Mouse (Mus musculus): ENCODE measurements around the gene Zdhhc14. TPM values are rescaled to one million over a fixed set of nuclear protein-coding genes. Genes with fewer than 3 reads are reported as not detected.

Gene Zdhhc14
- polyA plus RNA-seq (2015; fragmentation: Nextera tagmentation; extraction: Ambion mirVana): 0.99 TPM in 2 replicates

- WGBS: under 1% methylated on average over 70 of the region's 70 CpGs
- H3K4me3 ChIP-seq (replicated peaks; ENCODE audit: low read length): peak within 1 kb of the TSS; percentile 69
- peak within 1 kb of the TSS; percentile 75 for H3K9ac ChIP-seq (ENCODE audit: low read length)
These were observed at the start of gene Zdhhc14 for GRCm38 (mm10) chr17:5491801-5492745. Gene Zdhhc14 (plus strand): TSS chr17:5492557.

GRCm38 (mm10) chr17:5443260-5443659 is 49.1 kb upstream of the Zdhhc14 start:
- Histone ChIP-seq H3K36me3 (ENCODE audit: control insufficient read depth, insufficient read depth, low read length) (no peaks in the 10 kb centered on the region), H3K27ac (ENCODE audit: low read length) (no peak overlapping the region), H3K9ac (ENCODE audit: low read length) (no peak overlapping the region), H3K4me2 (ENCODE audit: low read depth, low read length) (no peak overlapping the region), H3K4me1 (ENCODE audit: control insufficient read depth, insufficient read depth, low read length) (peaks cover 11% of the 10 kb centered on the region; the same call in 1 of the 2 replicates), H3K4me3 (replicated peaks; ENCODE audit: low read length) (no peak overlapping the region), H3K27me3 (ENCODE audit: control insufficient read depth, insufficient read depth, low read length) (no peaks in the 10 kb centered on the region), H3K9me3 (replicated peaks; ENCODE audit: control insufficient read depth, low read length) (no peaks in the 10 kb centered on the region)
- ATAC-seq (ENCODE audit: insufficient read depth, low FRiP score): no peak
- 31% methylated on average over 3 of the region's 3 CpGs for WGBS

More at GRCm38 (mm10) chr17:5491801-5492745, at the start of gene Zdhhc14:
- peak; percentile 94 for ATAC-seq (ENCODE audit: insufficient read depth, low FRiP score)
- peak within 1 kb of the TSS; percentile 80 for H3K27ac ChIP-seq (ENCODE audit: low read length)
- H3K27me3 ChIP-seq (ENCODE audit: control insufficient read depth, insufficient read depth, low read length): no peaks in the 10 kb centered on the region; the same call in 1 of the 2 replicates
- H3K4me2 ChIP-seq (ENCODE audit: low read depth, low read length): peak within 1 kb of the TSS; percentile 96
- no peaks in the 10 kb centered on the region for H3K36me3 ChIP-seq (ENCODE audit: control insufficient read depth, insufficient read depth, low read length)
- 0 out of 2 replicates have a peak, but pooled peaks cover 5% of the 10 kb centered on the region for H3K9me3 ChIP-seq (replicated peaks; ENCODE audit: control insufficient read depth, low read length)
- no peaks in the 10 kb centered on the region for H3K4me1 ChIP-seq (ENCODE audit: control insufficient read depth, insufficient read depth, low read length)

- Histone ChIP-seq H3K36me3 (ENCODE audit: control insufficient read depth, insufficient read depth, low read length) (no peaks in the 10 kb centered on the region), H3K27me3 (ENCODE audit: control insufficient read depth, insufficient read depth, low read length) (no peaks in the 10 kb centered on the region), H3K4me3 (replicated peaks; ENCODE audit: low read length) (no peak overlapping the region), H3K9ac (ENCODE audit: low read length) (no peak overlapping the region), H3K27ac (ENCODE audit: low read length) (no peak overlapping the region), H3K9me3 (replicated peaks; ENCODE audit: control insufficient read depth, low read length) (no peaks in the 10 kb centered on the region), H3K4me2 (ENCODE audit: low read depth, low read length) (no peak overlapping the region), H3K4me1 (ENCODE audit: control insufficient read depth, insufficient read depth, low read length) (peaks cover 10% of the 10 kb centered on the region; the same call in 1 of the 2 replicates)
- WGBS: 29% methylated on average over 5 of the region's 5 CpGs
- no peak for ATAC-seq (ENCODE audit: insufficient read depth, low FRiP score)
These were observed 48.6 kb upstream of the Zdhhc14 start for GRCm38 (mm10) chr17:5443751-5444150.

GRCm38 (mm10) chr17:5453657-5454056 is 38.7 kb upstream of the Zdhhc14 start:
- Histone ChIP-seq H3K27me3 (ENCODE audit: control insufficient read depth, insufficient read depth, low read length) (no peaks in the 10 kb centered on the region), H3K4me2 (ENCODE audit: low read depth, low read length) (no peak overlapping the region), H3K4me1 (ENCODE audit: control insufficient read depth, insufficient read depth, low read length) (no peaks in the 10 kb centered on the region), H3K4me3 (replicated peaks; ENCODE audit: low read length) (no peak overlapping the region), H3K27ac (ENCODE audit: low read length) (no peak overlapping the region), H3K9me3 (replicated peaks; ENCODE audit: control insufficient read depth, low read length) (no peaks in the 10 kb centered on the region), H3K36me3 (ENCODE audit: control insufficient read depth, insufficient read depth, low read length) (no peaks in the 10 kb centered on the region), H3K9ac (ENCODE audit: low read length) (no peak overlapping the region)
- 73% methylated on average over 4 of the region's 4 CpGs for WGBS
- no peak for ATAC-seq (ENCODE audit: insufficient read depth, low FRiP score)

GRCm38 (mm10) chr17:5463912-5464311 is 28.4 kb upstream of the Zdhhc14 start:
- Histone ChIP-seq H3K9me3 (replicated peaks; ENCODE audit: control insufficient read depth, low read length) (no peaks in the 10 kb centered on the region), H3K4me3 (replicated peaks; ENCODE audit: low read length) (no peak overlapping the region), H3K4me2 (ENCODE audit: low read depth, low read length) (no peak overlapping the region), H3K27ac (ENCODE audit: low read length) (no peak overlapping the region), H3K9ac (ENCODE audit: low read length) (no peak overlapping the region), H3K36me3 (ENCODE audit: control insufficient read depth, insufficient read depth, low read length) (no peaks in the 10 kb centered on the region), H3K4me1 (ENCODE audit: control insufficient read depth, insufficient read depth, low read length) (no peaks in the 10 kb centered on the region), H3K27me3 (ENCODE audit: control insufficient read depth, insufficient read depth, low read length) (no peaks in the 10 kb centered on the region)
- 70% methylated on average over 2 of the region's 2 CpGs for WGBS
- no peak for ATAC-seq (ENCODE audit: insufficient read depth, low FRiP score)

GRCm38 (mm10) chr17:5466736-5467135 is 25.6 kb upstream of the Zdhhc14 start:
- no peaks in the 10 kb centered on the region for H3K36me3 ChIP-seq (ENCODE audit: control insufficient read depth, insufficient read depth, low read length)
- WGBS: 79% methylated on average over 8 of the region's 8 CpGs
- H3K27me3 ChIP-seq (ENCODE audit: control insufficient read depth, insufficient read depth, low read length): no peaks in the 10 kb centered on the region
- H3K9me3 ChIP-seq (replicated peaks; ENCODE audit: control insufficient read depth, low read length): no peaks in the 10 kb centered on the region
- H3K4me3 ChIP-seq (replicated peaks; ENCODE audit: low read length): no peak overlapping the region
- no peak overlapping the region for H3K4me2 ChIP-seq (ENCODE audit: low read depth, low read length)
- no peak for ATAC-seq (ENCODE audit: insufficient read depth, low FRiP score)
- no peaks in the 10 kb centered on the region for H3K4me1 ChIP-seq (ENCODE audit: control insufficient read depth, insufficient read depth, low read length)
- H3K9ac ChIP-seq (ENCODE audit: low read length): no peak overlapping the region
- no peak overlapping the region for H3K27ac ChIP-seq (ENCODE audit: low read length)

- 37% methylated on average over 4 of the region's 4 CpGs for WGBS
- H3K36me3 ChIP-seq (ENCODE audit: control insufficient read depth, insufficient read depth, low read length): no peaks in the 10 kb centered on the region
- no peak overlapping the region for H3K4me2 ChIP-seq (ENCODE audit: low read depth, low read length)
- H3K9me3 ChIP-seq (replicated peaks; ENCODE audit: control insufficient read depth, low read length): no peaks in the 10 kb centered on the region
- ATAC-seq (ENCODE audit: insufficient read depth, low FRiP score): no peak
- no peak overlapping the region for H3K4me3 ChIP-seq (replicated peaks; ENCODE audit: low read length)
- H3K27ac ChIP-seq (ENCODE audit: low read length): no peak overlapping the region
- no peaks in the 10 kb centered on the region for H3K27me3 ChIP-seq (ENCODE audit: control insufficient read depth, insufficient read depth, low read length)
- no peak overlapping the region for H3K9ac ChIP-seq (ENCODE audit: low read length)
- H3K4me1 ChIP-seq (ENCODE audit: control insufficient read depth, insufficient read depth, low read length): no peaks in the 10 kb centered on the region
These were observed 25.2 kb upstream of the Zdhhc14 start for GRCm38 (mm10) chr17:5467177-5467576.

- Histone ChIP-seq H3K9me3 (replicated peaks; ENCODE audit: control insufficient read depth, low read length) (no peaks in the 10 kb centered on the region), H3K36me3 (ENCODE audit: control insufficient read depth, insufficient read depth, low read length) (no peaks in the 10 kb centered on the region), H3K4me1 (ENCODE audit: control insufficient read depth, insufficient read depth, low read length) (no peaks in the 10 kb centered on the region), H3K27ac (ENCODE audit: low read length) (no peak overlapping the region), H3K9ac (ENCODE audit: low read length) (no peak overlapping the region), H3K27me3 (ENCODE audit: control insufficient read depth, insufficient read depth, low read length) (no peaks in the 10 kb centered on the region), H3K4me2 (ENCODE audit: low read depth, low read length) (no peak overlapping the region), H3K4me3 (replicated peaks; ENCODE audit: low read length) (no peak overlapping the region)
- WGBS: 42% methylated on average over 3 of the region's 3 CpGs
- no peak for ATAC-seq (ENCODE audit: insufficient read depth, low FRiP score)
These were observed 20.1 kb upstream of the Zdhhc14 start for GRCm38 (mm10) chr17:5472268-5472667.

- no peak for ATAC-seq (ENCODE audit: insufficient read depth, low FRiP score)
- no peaks in the 10 kb centered on the region for H3K36me3 ChIP-seq (ENCODE audit: control insufficient read depth, insufficient read depth, low read length)
- no peaks in the 10 kb centered on the region for H3K9me3 ChIP-seq (replicated peaks; ENCODE audit: control insufficient read depth, low read length)
- no peaks in the 10 kb centered on the region for H3K4me1 ChIP-seq (ENCODE audit: control insufficient read depth, insufficient read depth, low read length)
- H3K27me3 ChIP-seq (ENCODE audit: control insufficient read depth, insufficient read depth, low read length): no peaks in the 10 kb centered on the region
- no peak overlapping the region for H3K9ac ChIP-seq (ENCODE audit: low read length)
- H3K27ac ChIP-seq (ENCODE audit: low read length): no peak overlapping the region
- no peak overlapping the region for H3K4me3 ChIP-seq (replicated peaks; ENCODE audit: low read length)
- H3K4me2 ChIP-seq (ENCODE audit: low read depth, low read length): no peak overlapping the region
- WGBS: 57% methylated on average over 14 of the region's 14 CpGs
These were observed 16.2 kb upstream of the Zdhhc14 start for GRCm38 (mm10) chr17:5475960-5476725.

All from stomach, embryonic 16.5 days (tissue).